Mouse (Mus musculus) lung, adult 18-20 months (tissue): ENCODE data around the gene Fam57b.

ENCODE experiments used
- DNase-seq, 2 experiments: peaks; one replicate each; pipeline ENCODE4 v3.0.0; 2022; ENCODE audit warnings: mixed read lengths in 2 of 2

Gene Fam57b

DNA sequence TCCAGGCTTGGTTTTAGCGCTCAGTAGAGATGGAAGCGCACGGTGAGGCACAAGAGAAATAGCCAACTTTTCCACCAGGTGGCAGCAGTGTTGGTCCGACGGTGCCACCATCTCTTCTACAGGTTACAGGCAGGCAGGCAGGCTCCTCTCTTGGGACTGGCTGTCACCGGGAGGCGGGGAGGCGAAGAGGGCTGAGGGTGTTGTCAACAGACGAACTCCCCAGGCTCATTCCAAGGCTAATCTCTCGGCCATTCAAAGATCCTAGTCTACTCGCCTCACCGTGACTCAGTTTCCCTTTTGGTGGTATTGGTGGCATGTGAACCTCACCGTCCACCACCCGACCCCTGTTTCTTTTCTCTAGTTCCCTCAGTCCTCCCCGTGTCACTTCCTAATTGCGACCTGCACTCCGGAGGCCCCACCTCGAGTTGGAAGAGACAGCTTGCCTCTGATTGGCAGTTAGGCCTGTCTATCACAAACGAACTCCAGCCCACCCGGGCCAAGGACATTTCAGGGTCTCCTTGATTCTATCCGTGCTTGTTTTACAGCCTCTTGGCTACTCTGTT is 34.6 kb downstream of the Fam57b start:
- DNase-seq: peak; percentile 81 to 84

DNA sequence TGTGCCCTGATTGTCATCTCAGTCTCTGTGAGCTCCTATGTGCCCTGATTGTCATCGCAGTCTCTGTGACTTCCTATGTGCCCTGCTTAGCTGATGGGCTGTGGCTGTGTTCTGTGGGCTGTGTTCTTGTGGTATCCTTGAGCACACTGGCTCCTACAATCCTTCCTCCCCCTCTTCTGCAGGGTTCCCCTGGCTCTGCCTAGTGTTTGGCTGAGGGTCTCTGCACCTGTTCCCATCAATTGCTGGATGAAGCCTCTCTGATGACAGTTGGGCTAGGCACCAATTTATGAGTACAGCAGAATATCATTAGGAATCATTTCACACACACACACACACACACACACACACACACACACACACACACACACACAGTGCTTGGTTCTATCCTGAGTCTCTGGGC is 35.8 kb downstream of the Fam57b start:
- DNase-seq: no peak

DNA sequence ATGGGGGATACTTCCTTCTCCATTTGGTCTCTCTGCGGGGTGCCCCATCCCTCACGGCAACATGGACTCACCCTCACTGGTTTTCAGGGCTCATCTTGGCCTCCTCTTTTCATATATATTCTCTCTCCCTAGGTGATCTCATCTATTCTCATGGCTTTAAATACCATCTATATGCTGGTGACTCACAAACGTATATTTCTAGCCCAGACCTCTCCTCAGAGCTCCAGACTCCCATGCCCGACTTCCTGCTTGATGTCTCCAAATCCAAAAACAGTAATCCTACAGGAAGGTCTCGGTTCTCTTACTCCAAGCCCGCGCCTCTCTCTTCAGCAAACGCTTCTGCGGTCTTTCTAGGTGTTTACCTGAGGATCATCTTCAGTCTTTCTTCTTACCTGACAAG is 45.8 kb downstream of the Fam57b start:
- DNase-seq: no peak

DNA sequence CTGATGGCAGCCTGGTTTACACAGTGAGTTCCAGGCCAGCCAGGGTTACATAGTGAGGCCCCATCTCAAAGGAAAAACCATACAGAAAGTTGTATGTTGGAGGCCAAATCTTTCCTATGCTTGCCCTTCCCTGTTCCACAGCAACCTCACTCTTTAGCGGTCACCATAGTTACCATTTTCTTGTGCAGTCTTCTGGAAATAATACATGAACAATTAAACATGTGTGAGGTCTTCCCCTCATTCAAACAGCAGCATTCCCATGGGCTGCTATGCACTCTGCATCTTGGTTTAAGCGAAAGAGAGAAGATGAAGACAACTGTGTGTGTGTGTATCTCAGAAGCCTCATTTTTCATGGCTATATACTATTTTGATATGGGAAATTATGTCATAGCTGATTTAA is 48.0 kb downstream of the Fam57b start:
- no peak for DNase-seq

DNA sequence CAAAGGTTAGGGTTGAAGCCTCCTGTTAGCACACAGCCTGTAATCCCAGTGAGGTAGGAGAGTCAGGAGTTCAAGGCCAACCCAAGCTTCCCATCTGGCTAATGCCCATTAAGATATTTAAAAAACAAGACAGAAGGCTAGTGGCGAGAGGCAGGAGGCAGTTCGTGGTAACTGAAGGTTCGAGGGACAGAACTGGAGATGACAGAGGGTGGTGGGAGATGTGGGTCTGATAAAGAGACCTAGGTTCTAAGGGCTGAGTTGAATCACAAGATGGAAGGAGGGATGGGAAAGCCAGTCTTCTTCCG is 49.6 kb downstream of the Fam57b start, which contains the start of gene Doc2a:
Gene Doc2a, plus strand, starts transcription at position 301 of the 305 bp plus-strand sequence.
- DNase-seq: no peak

DNA sequence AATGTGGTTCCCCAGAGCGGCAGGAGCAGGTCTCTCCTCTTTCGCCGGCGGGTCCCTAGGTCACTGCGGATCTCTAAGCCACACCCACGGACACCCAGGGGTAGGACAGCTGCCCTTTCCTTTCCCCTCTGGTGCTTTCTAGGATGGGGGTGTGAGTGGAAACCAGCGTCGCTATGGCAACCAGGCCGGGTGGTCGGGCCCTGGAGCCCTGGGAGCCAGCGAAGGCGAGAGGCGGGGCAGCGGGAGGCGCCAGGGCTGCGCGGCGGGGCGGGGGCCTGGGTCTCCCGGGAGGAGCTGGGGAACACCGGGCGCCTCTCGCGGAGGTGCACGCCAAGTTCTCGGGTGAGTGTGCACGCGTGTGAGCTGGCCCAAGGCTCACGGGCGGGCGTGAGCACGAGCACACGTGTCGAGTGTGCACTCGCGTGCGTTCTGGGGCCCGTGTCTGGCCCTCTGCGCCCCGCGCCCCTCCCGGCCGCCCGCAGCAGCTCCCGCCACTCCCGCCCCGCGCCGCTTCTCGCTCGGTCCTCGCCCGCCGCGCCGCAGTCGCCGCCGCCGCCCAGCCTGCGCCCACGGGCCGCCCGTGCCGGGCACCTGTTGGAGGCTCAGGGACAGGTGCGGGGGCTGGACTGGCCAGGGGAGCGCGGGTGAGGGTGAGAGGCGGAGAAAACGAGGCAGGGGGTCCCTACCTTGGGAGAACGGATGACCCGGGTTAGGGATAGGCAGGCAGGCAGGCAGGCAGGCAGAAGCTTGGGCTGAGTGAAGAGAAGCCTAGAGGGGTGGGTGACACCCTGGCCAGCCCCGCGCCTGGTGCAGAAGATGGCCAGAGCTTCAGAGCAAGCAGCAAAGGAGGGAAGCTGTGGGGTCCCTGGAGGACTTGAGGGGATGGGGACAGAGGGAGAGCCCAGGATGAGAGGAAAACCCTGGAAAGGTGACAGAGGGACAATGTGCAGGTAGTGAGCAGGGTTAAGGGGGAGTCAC is 50.2 kb downstream of the Fam57b start:
- DNase-seq: no peak

DNA sequence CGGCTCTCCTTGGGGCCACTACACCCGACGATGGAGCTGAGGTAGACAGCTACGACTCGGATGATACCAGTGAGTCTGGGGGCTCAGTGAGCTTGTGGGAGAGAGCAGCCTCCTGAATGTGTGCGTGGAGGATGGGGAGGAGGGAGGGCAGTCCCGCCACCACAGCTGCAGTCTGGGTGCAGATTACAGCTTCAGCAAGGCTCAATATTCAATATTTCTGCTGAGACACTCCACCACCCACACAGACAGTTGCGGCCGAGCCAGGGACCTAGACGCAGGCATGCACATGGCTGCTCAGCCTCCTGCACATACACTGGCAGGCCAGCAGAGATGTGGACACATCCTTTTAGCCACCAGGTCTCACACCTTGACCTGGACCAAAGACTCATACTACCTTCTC is 51.3 kb downstream of the Fam57b start:
- no peak for DNase-seq

DNA sequence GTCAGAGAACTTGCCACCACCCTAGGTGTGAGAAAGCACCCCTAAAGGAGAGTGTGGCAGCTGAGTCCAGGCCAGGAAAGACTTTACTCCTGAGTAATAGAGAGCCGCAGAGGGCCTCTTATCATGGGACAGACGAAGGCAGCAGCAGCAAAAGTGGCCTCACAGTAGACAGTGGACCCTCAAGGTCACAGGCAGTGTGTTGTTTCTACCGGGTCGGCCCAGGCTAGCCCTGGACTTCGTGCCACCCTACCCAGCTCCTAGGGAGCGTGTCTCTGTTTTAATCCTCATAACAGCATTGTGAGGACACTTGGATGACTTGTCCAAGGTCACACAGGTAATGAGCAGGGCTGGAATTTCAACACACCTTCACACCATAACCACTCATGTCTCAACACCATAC is 52.7 kb downstream of the Fam57b start:
- no peak for DNase-seq

DNA sequence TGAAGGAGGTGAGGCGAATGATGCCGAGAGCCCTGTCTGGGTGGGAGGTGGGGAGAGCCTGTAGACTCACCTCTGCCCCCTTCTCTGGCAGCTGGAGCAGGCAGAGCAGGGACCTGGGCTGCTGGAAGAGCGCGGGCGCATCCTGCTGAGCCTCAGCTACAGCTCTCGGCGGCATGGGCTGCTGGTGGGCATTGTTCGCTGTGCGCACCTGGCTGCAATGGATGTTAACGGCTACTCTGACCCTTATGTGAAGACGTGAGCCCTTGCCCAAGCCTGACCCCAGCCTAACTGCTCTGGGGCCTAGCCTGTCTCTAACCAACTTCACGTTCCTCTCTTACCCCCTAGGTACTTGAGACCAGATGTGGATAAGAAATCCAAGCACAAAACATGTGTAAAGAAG is 53.7 kb downstream of the Fam57b start:
- no peak for DNase-seq

DNA sequence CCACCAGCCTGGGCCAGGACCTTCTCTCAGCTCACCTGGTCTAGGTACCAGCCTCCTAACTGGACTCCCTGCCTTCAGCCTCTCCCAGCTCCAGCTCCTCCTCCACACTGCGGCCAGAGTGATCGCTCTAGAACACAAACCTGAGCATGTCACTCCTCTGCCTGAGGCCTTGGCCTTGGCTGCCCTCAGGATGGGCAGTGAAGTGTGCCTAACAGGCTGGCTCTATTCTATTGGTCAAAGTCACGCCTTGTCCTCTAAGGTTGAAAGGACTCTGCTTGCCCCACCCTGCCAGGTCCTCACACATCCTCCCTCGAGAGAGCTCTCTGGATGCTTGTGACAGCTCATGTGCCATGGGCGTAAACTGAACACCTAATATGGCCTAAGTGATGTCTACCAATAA is 56.0 kb downstream of the Fam57b start:
- peak; percentile 50 to 62 for DNase-seq

DNA sequence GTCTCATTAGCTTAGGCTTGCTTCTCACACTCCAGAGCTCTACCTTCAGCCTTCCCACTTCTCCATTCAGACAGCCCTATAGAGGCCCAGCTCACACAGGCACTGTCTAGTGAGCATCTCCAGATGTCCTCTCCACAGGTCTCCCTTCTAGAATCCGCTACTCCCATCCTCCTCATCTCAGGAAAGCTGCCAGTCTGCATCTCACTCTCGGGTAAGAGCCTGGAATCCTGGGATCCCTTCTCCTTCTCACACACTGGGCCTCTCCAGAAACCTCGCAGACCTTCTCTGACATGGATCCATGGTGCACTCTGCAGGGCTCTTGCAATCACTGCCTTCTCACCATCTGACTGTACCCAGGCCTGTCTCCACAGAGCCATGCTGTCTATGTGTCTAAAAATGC is 58.2 kb downstream of the Fam57b start:
- DNase-seq: no peak

DNA sequence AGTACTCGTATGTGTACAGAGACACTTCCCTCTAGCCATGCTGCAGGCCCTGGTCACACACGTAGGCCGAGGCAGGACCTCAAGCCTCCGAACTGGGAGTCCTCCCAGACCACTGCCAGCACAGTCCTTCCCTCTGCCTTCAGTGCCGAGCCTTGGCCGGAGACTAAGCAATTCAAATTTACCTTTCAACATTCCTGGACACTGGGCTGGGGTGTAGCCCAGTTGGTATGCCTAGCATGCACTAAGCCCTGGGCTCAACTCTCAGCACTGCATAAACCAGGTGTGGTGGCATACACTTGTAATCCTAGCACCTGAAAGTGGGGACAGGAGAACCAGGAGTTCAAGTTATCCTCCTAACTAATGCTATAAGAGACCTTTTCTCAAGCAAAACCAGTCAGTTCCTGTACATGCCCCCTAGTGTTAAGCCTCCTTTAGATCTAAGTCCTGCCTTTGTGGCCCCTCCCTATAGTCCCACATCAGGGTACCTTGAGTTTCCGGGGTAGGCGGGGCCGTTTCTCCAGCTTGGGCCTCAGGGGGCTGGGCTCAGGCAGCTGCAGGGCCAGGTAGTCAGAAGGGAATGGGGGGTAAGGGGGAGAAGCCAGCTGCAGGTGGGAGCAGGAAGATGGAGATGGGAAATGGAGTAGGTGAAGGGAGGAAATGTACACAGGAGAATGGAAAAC is 59.4 kb downstream of the Fam57b start:
- DNase-seq: peak; percentile 65 to 67

DNA sequence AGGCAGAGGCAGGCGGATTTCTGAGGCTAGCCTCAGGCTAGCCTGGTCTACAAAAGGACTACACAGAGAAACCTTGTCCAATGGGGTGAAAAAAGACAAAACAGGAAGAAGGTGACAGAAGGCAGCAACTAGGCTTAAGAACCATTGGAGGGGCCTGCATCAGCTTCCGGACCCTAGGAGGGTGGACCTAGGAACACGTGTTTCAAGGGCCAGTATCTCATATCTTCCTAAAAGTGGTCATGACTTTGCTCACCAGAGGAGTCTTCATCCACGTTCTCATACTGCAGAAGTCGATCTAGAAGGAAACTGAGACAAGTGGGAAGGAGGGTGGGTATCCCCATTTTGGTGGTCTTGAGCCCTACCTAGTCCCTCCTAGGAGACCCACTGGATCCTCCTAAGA is 63.5 kb downstream of the Fam57b start:
- no peak for DNase-seq

DNA sequence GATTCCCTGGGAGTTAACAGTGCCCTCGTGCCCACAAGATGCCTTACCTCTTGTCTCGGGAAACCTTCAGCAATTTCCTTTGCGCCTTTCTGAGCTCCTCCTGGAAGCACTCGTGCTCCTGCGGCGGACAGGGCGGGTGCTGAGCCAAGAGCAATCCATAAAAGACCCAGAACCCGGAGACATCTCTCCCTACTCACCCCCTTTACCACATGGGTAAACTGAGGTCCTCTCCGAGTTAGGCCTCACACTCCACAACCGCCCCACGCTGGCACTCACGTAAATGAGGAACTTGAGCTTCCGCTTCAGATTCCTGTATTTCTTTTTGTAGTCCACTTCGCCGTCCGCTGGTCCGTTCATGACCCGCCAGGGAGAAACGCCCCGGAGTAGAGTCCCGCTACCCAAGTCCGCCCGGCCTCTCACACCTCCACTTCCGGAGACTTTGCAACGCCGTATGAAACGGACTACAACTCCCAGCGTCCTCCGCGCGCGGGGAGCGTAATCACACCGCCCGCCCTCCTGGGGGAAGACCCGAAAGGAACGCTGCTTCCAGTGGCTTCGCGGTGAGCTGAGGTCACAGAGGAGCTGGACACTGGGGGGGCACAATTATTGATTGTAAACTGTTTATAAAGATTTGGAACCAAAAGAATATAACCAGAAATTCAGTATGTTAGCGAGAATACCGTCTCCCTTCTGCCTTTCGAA is 64.1 kb downstream of the Fam57b start, which contains the start of gene Hirip3:
Gene Hirip3, plus strand, starts transcription at position 544 of the 702 bp plus-strand sequence.
- DNase-seq: peak; percentile 97 to 98

DNA sequence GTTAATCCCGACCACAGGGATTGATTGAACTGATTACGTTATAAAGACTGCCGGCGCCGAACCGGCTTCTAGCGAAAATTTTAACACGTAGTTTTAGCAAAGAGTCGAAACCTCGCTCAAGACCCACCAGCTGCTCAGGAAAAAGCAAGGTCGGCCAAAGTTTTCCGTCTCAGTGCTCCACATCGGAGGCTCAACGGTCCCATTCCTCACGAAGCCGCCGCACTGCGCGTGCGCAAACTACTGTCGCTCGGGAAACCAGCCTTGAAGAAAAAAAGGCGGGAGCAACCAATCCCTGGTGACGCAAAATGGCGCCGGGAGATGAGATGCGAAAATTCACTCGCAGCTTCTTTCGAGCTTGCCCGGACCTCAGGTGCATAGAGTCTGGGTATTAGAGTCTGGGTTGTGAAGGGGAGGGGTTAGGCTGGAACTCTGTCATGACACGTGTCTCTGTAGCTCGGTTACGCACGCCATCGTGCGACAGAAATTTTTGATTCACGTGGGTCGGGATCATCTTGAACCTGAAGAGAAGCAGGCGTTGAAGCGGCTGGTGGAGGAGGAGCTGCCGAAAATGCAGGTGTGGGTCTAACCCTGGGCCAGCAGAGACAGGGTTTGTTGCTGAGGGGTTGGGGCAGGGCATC is 64.8 kb downstream of the Fam57b start, which contains the start of gene Ino80e:
Gene Ino80e, minus strand, starts transcription at position 231 of the 638 bp plus-strand sequence.
- DNase-seq: peak; percentile 92 to 95

DNA sequence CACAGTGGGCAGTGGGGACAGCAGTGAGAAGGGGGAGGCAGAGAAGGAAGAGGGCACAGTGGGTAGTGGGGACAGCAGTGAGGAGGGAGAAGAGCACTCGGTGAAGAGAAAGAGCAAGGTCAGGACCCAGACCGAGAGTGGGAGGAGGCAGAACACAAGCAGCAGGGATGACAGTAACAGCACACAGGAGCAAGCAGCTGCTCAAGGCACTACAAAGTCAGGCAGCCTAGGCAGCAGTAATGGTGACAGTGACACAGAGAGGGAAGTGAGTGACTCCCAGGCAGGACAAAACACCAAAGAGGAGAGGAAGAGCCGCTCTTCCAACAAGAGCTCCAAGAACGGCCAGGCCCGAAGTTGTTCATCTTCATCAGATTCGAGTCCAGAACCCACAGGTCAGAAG is 66.3 kb downstream of the Fam57b start:
- DNase-seq: no peak

DNA sequence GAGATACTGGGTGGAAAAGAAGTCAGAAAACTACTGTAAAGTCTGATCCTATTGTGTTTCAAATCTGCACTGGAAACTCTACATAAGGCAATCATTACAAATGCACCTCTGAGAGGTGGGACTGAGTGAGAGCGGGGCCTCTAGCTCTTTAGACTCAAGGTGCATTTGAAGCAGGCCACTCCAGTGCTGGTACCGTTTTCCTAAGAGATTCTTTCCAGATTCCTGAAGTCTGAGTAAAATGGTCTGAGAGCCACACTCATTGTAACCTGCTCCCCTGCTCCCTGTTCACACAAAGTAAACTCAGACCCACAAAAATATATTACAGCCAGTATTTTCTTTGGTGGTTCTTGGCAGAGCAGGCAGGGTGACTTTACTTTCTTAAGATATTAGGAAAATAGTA is 70.1 kb downstream of the Fam57b start:
- no peak for DNase-seq

DNA sequence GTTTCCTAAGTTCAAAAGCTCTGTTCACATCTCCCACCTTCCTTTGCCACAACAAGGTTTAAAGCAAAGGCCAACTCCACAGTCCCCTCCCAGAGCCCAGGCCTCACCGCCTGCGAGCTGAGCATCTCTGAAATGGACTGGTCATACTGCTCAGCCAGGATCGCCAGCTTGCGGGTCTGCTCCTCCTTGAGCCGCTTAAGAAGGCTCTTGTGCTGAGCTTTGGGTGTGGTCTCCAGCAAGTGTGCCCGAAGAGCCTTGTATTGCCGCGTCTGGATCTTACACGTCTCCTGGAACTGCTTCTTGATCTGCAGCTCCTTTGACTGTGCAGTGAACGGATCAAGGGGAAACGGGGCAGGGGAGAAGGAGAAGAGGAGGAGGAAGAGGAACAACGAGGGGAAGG is 70.5 kb downstream of the Fam57b start:
- DNase-seq: peak; percentile 45 to 50

DNA sequence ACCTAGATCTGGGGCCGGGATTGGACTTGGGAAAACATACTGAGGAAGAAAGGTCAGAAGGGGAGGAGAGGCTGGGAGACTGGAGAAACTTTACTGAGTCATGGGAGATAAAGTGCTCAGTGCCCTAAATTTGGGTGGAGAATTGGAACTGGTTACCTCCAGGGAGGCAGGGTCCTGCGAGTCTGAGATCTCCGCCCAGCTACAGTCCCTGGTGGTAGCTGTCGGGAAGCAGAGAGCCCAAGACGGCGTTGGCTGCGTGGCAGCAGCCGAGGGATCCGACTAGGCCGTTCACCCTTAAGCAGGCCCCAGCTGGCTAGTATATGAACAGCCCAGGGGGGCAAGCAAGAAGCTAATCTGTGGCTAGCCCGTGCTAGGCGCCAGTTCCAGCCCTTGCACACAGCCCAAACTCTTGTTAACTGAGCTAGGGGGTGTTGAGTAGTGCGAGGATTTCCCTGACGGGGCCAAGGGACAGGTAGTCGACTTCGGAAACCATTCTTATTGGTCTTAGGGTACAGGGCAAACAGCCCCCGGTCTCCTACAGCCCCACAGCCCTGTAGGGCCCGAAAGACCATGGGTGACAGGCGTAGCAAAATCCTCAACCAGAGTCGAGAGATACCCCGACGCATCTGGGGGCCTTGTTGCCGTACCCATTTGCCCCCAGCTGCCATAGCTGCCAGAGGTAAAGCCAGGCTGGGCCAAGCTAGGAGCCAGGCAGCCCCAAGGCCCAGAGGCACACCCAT is 72.5 kb downstream of the Fam57b start:
- DNase-seq: no peak

DNA sequence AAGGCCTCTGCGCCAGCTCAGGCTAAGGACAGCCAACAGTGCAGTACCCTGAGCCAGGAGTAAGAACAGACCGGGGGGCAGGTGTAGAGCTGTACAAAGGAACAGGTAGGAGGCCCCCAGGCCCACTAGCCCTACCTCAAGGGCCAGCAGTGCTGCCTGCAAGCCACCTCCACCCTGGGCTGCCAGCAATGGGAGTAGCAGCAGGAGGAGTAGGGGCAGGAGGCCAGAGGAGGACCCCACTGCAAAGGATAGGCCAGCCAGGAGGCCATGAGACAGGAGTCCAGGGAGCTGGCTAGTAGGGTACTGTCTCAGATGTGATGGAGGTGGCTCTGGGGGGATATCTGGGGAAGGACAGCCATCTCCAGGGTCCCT is 73.0 kb downstream of the Fam57b start:
- DNase-seq: no peak

DNA sequence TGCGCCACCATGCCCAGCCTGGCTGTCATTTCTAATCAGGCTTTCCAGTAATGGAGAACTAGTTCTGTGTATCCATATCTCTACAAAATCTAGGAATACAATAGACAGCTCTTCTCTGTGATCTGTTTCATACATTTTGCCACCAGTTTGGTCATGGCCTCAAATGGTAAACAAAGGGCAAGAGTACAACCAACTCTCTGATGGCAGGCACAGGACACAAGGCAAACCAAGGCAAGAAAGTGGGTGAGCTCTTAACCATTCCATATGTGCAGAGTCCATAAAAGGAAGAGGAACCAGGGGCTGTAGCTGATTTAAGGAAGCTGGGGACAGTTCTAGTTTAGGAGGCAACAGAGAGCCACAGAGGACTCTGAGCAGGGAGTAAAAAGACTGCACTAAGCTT is 79.8 kb downstream of the Fam57b start:
- no peak for DNase-seq
